Mouse (Mus musculus) adrenal gland, postnatal 36 days (tissue): ENCODE measurements at regions not wholly inside any gene's neighbourhood (a gene's known extent, or its start where the extent isn't known, plus 50 kb on each side); places are given as distances from the start of the nearest gene placed in this dataset.

ENCODE experiments used
- DNase-seq, 2 experiments: peaks; one replicate each; pipeline ENCODE4 v3.0.0; 2021; ENCODE audit warnings: mixed read lengths in 1 of 2

DNA sequence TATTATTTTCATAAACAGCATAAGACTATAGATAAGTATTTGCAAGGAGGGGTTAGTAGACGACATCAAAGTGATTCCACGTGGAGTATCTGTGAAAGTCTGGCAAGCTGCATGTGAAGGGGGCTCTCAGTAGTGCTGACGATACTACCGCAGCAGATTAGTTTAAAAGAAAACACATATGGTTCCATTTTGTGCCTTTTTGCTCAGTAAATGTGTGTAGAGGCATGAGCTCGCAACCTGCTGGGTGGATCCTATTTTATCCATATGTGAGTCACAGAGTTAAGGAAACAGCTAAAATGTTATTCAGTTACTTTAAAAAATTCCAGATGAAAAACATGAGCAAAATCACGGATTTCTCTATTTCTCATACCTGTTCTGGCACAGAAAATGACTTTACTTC is 325.4 kb downstream of the Tfec start:
- no peak for DNase-seq

- peak in 1 of 2 experiments; percentile 1 for DNase-seq
Observed at GRCm38 (mm10) chr6:16551945-16552673, 346.1 kb downstream of the Tfec start.

DNA sequence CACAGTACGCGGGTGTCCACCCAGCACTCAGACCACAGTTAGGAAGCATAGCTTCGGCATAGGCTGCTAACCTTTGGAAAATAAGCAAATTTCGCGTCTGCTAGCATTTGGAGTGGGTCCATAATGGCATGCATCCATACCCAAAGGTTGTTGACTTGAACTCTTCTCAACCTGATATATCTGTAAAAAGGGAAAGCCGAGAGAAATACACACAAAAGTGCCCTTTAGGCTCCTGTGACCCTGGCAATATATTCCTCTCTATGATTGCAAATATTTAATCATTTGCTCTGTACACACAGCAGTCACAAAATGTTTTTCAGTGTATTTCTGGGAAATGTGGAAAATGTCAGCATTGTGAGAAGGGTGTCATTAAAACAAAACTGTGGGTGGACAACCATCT is 347.1 kb downstream of the Tfec start:
- no peak for DNase-seq

GRCm38 (mm10) chr6:16550445-16550844 is 347.8 kb downstream of the Tfec start:
- DNase-seq: peak; percentile 1 to 10

DNA sequence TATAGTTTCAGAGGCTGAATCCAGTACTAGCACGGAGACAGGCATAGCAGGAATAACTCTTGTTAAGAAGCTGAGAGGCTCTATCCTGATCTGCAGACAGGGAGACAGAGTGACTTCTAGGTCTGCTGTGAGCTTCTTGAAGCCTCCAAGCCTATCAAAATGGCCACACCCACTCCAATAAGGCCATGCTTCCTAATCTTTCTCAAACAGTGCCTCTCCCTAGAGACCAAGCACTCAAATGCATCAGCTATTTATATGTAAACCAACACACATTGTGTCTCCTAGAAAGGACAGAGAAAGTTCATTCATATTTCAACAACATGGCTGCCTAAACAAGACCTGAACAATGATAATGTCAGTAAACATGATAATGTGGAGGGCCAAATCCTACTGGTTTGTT is 384.2 kb downstream of the Tfec start:
- no peak for DNase-seq

GRCm38 (mm10) chr6:16513541-16513940 is 384.7 kb downstream of the Tfec start:
- no peak for DNase-seq

- DNase-seq: no peak
Observed at GRCm38 (mm10) chr6:16503836-16504235, 394.4 kb downstream of the Tfec start.

- DNase-seq: no peak
Observed at GRCm38 (mm10) chr6:16487015-16487630, 411.1 kb downstream of the Tfec start.

DNA sequence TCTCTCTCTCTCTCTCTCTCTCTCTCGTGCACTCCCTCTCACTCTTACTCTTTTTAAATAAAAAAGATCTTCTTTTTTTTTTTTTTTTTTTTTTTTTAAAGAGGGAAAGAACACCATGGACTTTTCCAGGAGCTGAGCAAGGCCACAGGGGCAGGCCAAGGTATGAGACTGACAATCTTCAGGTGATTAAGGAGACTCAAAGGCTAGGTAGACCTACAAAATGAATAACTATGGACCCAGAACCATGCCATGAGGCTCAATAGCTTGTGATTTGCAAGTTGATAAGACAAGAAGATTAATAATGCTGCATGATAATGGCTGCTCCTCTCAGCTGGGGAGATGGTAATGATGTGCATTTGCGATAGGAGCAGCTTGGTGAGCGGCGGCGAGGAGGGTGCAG is 414.9 kb downstream of the Tfec start:
- no peak for DNase-seq

GRCm38 (mm10) chr6:16468693-16469375 is 429.4 kb downstream of the Tfec start:
- no peak for DNase-seq

- no peak for DNase-seq
Observed at GRCm38 (mm10) chr6:16458279-16458678, 440.0 kb downstream of the Tfec start.
